Mouse (Mus musculus): ENCODE data around the gene Taz.

DNA sequence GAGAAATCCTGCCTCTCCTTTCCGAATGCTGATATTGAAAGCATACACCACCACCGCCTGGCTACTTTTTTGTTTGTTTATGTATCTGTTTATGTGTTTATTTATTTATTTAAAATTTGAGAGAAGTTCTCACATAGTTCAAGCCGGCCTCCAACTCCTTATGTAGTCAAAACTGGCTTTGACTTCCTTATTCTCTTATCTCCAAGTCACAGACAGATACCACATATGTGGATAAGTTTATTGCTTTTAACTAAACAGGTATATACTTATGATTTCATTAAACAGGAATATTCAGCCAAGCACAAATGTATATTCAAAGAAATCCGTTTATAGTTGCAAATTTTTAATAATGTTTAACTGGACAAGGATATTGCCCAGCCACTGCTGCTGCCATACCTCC, 11.7 kb downstream of the Taz start:
- no peak for TF ChIP-seq CTCF (IDR thresholded peaks at IDR 0.05; ENCODE audit: extremely low read depth, insufficient read length, insufficient replicate concordance, low read depth, low read length)
- no peak for TF ChIP-seq POLR2A (IDR thresholded peaks at IDR 0.05; ENCODE audit: low read depth, low read length)
